Mouse (Mus musculus): ENCODE results near the gene Ccdc6.

DNA sequence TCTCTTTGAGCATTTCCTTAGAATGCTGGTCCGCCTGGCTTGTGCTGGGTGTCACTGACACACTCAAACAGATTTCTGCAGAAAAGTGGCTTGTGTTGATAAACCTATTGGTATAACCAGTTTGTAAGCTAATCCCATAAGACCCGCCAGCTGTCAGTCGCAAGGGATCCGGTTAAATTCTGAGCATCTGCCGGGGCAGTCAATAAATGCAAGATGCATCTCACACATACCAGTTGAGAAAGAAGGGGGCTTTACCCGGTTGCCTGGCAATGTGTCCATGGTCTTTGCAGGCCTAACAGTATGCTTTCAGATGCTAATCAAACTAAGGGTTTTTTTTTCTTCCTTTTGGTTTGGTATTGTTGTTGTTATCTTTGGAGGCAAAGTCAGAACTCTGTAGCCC, 42.4 kb downstream of the Ccdc6 start:
- no peak for TF ChIP-seq CTCF (IDR thresholded peaks at IDR 0.05; ENCODE audit: extremely low read depth, insufficient read depth, low read length)
- no peak for TF ChIP-seq POLR2A (IDR thresholded peaks at IDR 0.05; ENCODE audit: extremely low read depth, insufficient read depth, low read length)

Data from cortical plate, adult 2 months (tissue).